Mouse (Mus musculus) myocyte (in vitro differentiated cells): ENCODE measurements around the gene Npc1l1.

ENCODE experiments used
- CEBPB ChIP-seq: IDR thresholded peaks from 2 replicates; pipeline ENCODE4 v1.6.1; 2011; ENCODE audit warnings: mild to moderate bottlenecking, moderate library complexity; ENCODE audit not compliant: poor library complexity, insufficient read depth, severe bottlenecking
- E2F4 ChIP-seq: IDR thresholded peaks from one replicate; pipeline ENCODE4 v1.6.1; 2011; ENCODE audit warnings: mild to moderate bottlenecking, control low read depth, moderate library complexity; ENCODE audit not compliant: insufficient read depth
- MAX ChIP-seq: IDR thresholded peaks from one replicate; pipeline ENCODE4 v1.6.1; 2011; ENCODE audit warnings: low read depth, mild to moderate bottlenecking, control low read depth
- MYOG ChIP-seq, 3 experiments: IDR thresholded peaks; one replicate each; pipeline ENCODE4 v1.6.1; 2011; ENCODE audit warnings: control low read depth in 2 of 3, low read depth in 2 of 3, mild to moderate bottlenecking in 2 of 3; ENCODE audit not compliant: insufficient read length in 2 of 3, control insufficient read depth in 1 of 3, insufficient read depth in 1 of 3
- POLR2A ChIP-seq: IDR thresholded peaks from one replicate; pipeline ENCODE4 v1.6.1; 2011; ENCODE audit warnings: low read depth, mild to moderate bottlenecking, control low read depth, moderate library complexity; ENCODE audit not compliant: insufficient read length
- REST ChIP-seq: IDR thresholded peaks from one replicate; pipeline ENCODE4 v1.6.1; 2011; ENCODE audit warnings: mild to moderate bottlenecking, control low read depth, moderate library complexity; ENCODE audit not compliant: insufficient read depth, insufficient read length
- TCF12 ChIP-seq: IDR thresholded peaks from one replicate; pipeline ENCODE4 v1.6.1; 2011; ENCODE audit warnings: mild to moderate bottlenecking, control low read depth; ENCODE audit not compliant: poor library complexity, insufficient read depth, severe bottlenecking

GRCm38 (mm10) chr11:6208158-6208557 lies 21.8 kb downstream of the Npc1l1 start:
- TF ChIP-seq MAX (no peak), MYOG (IDR thresholded peaks at IDR 0.05; ENCODE audit: control insufficient read depth in 1 of 3, insufficient read depth in 1 of 3, insufficient read length in 2 of 3, low read depth in 2 of 3) (no peak), CEBPB (no peak), REST (no peak), POLR2A (no peak), TCF12 (no peak), E2F4 (no peak)
